Mouse (Mus musculus) adrenal gland, postnatal 14 days (tissue): ENCODE data around the gene Kcnj2. TPM values are rescaled to one million over a fixed set of nuclear protein-coding genes. Genes with fewer than 3 reads are reported as not detected.

ENCODE experiments used
- DNase-seq: peaks from one replicate; pipeline ENCODE4 v3.0.0; 2021; ENCODE audit warnings: mixed read lengths
- total RNA-seq: library from RNA; stranded (reverse); gene quantifications from 2 replicates; pipeline ENCODE4 v1.2.3, GENCODE M21; 2021

Kcnj2 gene
- total RNA-seq, 1 experiment from 2014 or later: 7.8 TPM

DNA sequence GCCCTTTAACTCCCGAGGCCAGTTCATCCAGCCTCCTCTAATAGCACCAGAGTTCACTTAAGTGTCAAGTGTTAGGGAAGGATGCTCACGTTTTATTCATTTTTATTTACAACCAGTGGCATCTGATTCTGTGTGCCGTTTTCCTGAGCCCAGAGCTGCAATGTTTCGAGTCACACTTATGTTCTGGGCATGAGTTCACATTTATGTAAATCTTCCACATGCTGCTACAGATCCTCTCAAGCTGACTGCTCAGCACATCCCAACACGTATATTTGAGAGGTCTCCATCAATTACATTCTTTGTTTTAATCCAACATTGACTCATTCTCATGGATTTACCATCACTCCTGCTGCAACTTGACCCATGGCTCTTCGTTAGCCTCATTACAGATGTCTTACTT, 25.2 kb downstream of the Kcnj2 start:
- no peak for DNase-seq

DNA sequence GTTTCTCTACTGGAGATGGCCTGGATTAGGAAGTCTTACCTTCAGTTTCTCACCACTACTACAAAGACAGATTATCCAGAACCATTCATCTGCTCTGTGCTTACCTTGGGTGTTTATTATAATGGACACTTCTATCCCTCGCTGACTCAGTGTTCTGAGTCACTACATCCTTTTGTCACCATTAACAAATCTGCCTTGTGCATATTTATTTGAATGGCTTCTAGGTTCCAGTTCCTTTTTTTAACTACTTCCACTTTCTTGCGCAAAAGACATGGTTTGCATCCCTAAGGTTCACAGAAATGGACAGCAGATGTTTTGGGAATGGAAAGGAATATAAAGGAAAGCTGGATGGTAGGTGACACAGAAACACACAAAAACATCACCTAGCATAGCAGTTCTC, 27.0 kb downstream of the Kcnj2 start:
- DNase-seq: no peak

DNA sequence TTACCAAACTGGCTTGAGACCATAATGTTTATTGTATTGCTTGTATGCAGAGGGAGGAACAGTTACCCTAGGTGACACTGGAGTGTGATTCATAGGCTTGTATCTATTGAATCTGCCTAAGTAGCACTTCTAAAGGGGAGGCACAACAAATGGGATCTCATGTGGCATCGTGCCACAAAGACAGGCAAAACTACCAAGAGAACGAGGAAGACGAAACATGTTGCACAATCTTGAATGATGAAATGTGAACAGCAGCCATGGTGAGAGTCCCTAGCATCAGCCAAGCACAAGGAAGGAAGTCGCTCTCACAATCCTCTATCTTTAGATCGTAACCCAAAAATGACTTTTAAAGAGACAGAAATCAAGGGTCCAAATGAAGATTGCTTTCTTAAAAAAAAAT, 30.6 kb downstream of the Kcnj2 start:
- DNase-seq: peak; percentile 11

DNA sequence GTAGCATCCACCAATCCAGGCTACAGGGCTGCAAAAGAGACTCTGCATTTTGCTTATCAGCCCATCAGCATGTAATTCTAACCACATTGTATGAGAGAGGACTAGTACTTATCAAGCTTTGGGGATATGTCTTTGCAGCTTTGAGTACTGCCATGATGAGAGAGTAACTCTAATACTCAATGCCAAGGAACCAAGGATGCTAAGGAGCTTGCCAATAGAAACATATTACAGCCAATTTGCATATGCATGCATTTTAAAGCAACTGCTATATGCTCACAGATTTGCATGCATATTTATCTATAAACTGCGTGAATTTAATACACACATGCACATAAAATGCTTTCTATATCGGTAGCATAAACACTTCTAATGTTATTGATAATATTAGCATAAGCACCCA, 34.2 kb downstream of the Kcnj2 start:
- no peak for DNase-seq

DNA sequence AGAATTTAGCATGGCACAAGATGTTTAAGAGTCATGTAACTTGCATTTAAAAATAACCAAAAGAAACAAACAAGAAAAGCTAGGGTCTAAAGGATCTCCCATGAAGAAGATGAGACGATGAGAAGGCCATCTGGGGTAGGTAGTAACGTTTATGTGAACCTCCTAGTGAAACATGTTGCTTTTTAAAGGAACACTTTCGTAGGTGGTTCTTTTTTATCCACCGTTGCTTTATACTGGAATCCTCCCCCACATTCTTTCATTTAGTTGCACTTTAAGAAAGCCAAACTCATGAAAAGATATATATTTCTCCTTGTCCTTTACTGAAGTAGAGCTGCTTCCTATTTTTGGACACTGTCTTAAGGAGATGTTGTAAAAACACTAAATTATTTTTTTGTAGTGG, 34.7 kb downstream of the Kcnj2 start:
- no peak for DNase-seq

DNA sequence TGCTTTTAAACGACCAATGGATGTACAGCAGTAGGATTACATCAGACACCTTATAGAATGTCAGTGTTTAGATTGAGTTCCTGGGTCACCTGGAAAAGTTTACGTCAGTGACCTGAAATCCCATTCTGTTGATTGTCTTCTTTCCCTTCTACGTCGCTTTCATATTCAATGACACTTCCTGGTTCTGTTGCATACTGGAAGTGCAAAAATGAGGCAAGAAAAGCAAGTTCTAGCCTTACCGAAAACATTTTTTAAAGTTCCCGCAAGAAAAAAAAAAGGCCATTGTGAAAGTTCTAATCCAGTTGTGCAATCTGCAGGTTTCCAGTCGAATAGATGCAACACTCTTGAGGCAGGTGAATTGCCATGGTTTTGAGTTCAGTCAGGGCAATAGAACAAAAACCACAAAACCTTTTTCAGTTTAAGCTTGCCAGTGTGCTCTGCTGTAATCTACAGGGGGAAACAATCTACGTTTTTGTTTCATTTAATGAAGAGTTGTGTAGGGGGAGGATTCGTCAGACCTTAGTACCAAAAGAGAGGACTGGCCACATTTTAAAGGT, 35.7 kb downstream of the Kcnj2 start:
- no peak for DNase-seq

DNA sequence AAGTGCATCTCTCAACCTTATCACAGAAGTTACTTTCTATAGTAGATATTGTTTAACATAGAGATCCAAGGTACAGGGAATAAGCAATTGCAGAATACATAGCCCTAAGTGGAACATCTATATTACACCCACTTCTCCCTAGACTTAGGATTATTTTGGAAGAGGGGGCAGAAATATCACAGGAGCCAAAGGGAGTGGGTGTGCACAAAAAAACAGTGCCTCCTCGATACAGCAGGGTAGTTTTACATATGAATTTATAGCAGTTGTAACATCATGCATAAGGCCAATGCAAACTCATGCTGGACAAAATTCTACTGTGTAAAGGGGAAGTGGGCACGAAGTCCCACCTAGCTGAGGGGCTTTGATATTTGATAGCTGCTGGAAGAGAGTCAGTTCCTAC, 38.5 kb downstream of the Kcnj2 start:
- no peak for DNase-seq

DNA sequence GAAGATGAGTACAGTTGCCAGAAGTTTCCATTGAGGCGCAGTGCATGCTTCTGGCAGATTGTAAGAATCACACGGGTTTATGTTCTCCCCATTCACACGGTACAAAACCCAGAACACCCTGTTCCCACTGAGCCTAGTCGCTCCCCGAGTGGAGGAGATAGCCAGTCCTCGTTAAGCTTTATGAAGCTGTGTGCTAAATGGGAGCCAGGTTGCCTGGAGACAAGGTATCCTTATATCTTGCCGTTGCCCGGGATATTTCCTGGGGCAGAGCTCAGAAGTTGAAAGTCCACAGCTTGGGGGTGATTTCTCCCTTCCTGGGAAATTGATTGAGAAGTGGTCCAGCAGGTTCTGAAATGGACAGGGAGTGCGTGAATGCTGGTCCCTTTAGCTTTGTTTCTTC, 42.2 kb downstream of the Kcnj2 start:
- DNase-seq: no peak

DNA sequence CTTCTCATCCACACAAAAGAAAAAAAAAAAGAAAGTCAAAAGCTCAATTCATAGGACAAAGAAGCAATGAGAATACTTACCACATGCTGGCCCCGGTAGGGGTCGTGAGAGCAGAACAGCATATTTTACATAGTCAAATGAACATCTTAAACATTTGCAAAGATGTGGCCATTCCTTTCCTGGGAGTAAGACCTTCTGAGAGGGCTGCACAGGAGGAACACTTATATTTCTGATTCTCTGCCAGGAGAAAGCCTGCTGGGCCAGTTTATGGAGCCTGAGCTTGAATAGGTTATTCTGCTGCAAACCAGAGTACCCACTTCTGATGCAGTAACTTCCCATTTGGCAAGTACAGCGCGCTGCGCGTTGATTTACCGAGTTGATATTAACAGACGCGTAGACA, 55.5 kb downstream of the Kcnj2 start:
- no peak for DNase-seq

DNA sequence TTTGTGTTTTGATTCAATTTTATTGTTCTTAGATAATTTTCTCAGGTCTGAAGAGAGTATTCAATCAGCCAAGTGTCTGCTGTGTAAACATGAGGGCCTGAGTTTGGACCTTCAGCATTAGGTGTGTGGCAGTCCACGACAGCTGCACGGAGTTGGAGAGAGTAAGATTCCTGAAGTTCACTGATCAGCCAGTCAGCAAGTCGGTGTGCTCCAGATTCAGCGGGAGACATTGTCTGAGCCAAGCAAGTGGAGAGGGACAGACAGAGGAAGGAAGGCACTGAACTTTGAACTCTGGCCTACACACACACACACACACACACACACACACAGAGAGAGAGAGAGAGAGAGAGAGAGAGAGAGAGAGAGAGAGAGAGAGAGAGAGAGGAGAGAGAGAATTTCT, 57.4 kb downstream of the Kcnj2 start:
- no peak for DNase-seq

DNA sequence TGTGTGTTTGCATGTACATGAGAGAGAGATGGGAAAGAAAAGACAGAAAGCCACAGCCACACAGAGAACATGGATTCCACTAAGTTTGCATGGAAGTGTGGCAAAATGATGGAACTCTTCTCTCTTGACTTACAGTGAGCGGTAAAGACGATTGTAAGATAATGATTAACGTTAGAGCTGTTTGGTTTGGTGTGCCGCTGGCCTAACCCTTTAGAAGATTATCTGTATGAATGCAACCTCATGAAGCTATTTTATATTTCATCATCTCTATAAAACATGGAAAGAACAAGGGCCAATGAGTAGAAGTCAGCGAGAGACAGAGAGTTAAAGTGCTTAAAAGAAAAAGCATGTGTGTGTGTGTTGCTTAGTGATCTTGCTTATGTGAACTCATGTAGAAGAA, 60.0 kb downstream of the Kcnj2 start:
- DNase-seq: no peak

Other genes with a start within 250 kb of the Kcnj2 start
- 0.33 and 1.3 TPM in 2 replicates for gene Kcnj16, start 98.1 kb upstream of the Kcnj2 start, total RNA-seq